Mouse (Mus musculus) limb, embryonic 14.5 days (tissue): ENCODE results near the gene Tmem104. TPM values are rescaled to one million over a fixed set of nuclear protein-coding genes. Genes with fewer than 3 reads are reported as not detected.

Experiments
- ATAC-seq: fragments of 200-750 bp; cut with Nextera tagmentation; 2 replicates; pipeline ENCODE4 v1.8.0; 2017; ENCODE audit warnings: low read depth, moderate number of reproducible peaks, moderate TSS enrichment; ENCODE audit not compliant: low FRiP score
- DNase-seq: peaks from one replicate; pipeline ENCODE4 v3.0.0-alpha.2; 2015; ENCODE audit warnings: low spot score
- H3K27ac ChIP-seq: fragments of 300-500 bp; sonication (generic); replicated peaks from 2 replicates; pipeline ENCODE4 v1.5.1; 2014; ENCODE audit warnings: low read depth, mild to moderate bottlenecking, low read length, moderate library complexity, mixed read lengths
- H3K27me3 ChIP-seq: fragments of 300-500 bp; sonication (generic); 2 replicates; pipeline ENCODE4 v1.6.1; 2014; ENCODE audit warnings: low read length, mixed read lengths; ENCODE audit not compliant: control insufficient read depth, insufficient read depth
- H3K36me3 ChIP-seq: fragments of 300-500 bp; sonication (generic); 2 replicates; pipeline ENCODE4 v1.6.1; 2014; ENCODE audit warnings: mild to moderate bottlenecking, low read length, moderate library complexity, mixed read lengths; ENCODE audit not compliant: control insufficient read depth, insufficient read depth
- H3K4me1 ChIP-seq: fragments of 300-500 bp; sonication (generic); 2 replicates; pipeline ENCODE4 v1.6.1; 2014; ENCODE audit warnings: antibody characterized with exemption, low read length, mixed read lengths; ENCODE audit not compliant: control insufficient read depth, insufficient read depth
- H3K4me2 ChIP-seq: fragments of 300-500 bp; sonication (generic); replicated peaks from 2 replicates; pipeline ENCODE4 v1.6.1; 2014; ENCODE audit warnings: low read depth, mild to moderate bottlenecking, low read length, moderate library complexity; ENCODE audit not compliant: severe bottlenecking
- H3K4me3 ChIP-seq: fragments of 300-500 bp; sonication (generic); replicated peaks from 2 replicates; pipeline ENCODE4 v1.5.1; 2014; ENCODE audit warnings: low read length
- H3K9ac ChIP-seq: fragments of 300-500 bp; sonication (generic); 2 replicates; pipeline ENCODE4 v1.6.1; 2014; ENCODE audit warnings: mild to moderate bottlenecking, low read depth, low read length, moderate library complexity; ENCODE audit not compliant: severe bottlenecking
- H3K9me3 ChIP-seq: fragments of 300-500 bp; sonication (generic); 2 replicates; pipeline ENCODE4 v1.6.1; 2016; ENCODE audit warnings: low read length; ENCODE audit not compliant: control insufficient read depth
- POLR2A ChIP-seq: fragments of 200-500 bp; IDR thresholded peaks from 2 replicates; pipeline ENCODE4 v1.8.0; 2012; ENCODE audit warnings: inconsistent platforms, mild to moderate bottlenecking, moderate library complexity, borderline replicate concordance; ENCODE audit not compliant: insufficient read depth, insufficient read length; ENCODE audit errors: extremely low read depth
- WGBS: fragments of 180-500 bp; shearing (Covaris S2); extraction: QIAGEN DNeasy Blood & Tissue Kit; methylation state at CpG from one replicate; pipeline ENCODE4 v1.1.7; 2014; 5-methylcytosine and 5-hydroxymethylcytosine counted together
- polyA plus RNA-seq, 2 experiments: library from polyadenylated mRNA; depleted of rRNA in 1 of 2; stranded (reverse) in 1 of 2; unstranded in 1 of 2; fragments of >200 nt; fragmentation: Nextera tagmentation in 1 of 2; extraction: Ambion mirVana in 1 of 2; gene quantifications; 2 replicates each; pipeline versions ENCODE4 v1.2.1 to v1.2.3; 2012 to 2014

Gene Tmem104
- polyA plus RNA-seq, 2 experiments: 9.2 to 12.4 TPM

GRCm38 (mm10) chr11:115247240-115247639, 60.0 kb downstream of the Tmem104 start:
- ATAC-seq (no peak), DNase-seq (no peak)
- 15% methylated on average over 3 of the region's 3 CpGs for WGBS
- Histone ChIP-seq H3K27ac (no peak overlapping the region), H3K27me3 (peaks cover 60% of the 10 kb centered on the region), H3K9ac (no peak overlapping the region), H3K9me3 (no peaks in the 10 kb centered on the region), H3K4me2 (no peak overlapping the region), H3K4me3 (no peak overlapping the region), H3K4me1 (peaks cover 7% of the 10 kb centered on the region; the same call in 1 of the 2 replicates), H3K36me3 (peaks cover 16% of the 10 kb centered on the region)
- TF ChIP-seq POLR2A: no peak

DNA sequence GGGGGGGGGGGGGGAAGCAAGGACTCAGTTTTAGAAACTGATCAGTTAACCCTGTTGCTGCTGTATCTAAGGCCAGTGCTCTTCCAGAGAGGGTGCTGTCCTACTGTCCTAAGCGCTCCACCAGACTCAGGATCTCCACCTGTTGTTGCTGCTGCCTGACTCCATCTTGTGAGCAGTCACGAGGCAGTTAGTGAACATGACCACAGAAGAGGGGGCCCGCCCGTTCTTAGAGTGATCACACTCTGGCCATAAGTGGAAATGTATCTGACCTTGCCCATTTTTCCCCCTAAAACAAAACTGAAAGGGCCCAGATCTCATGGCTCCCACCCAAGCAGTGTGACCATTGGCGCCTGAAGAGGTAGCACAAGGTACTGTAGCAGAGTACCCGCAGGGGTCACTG, 60.7 kb downstream of the Tmem104 start:
- no peak overlapping the region for H3K4me2 ChIP-seq
- H3K4me1 ChIP-seq: peaks cover 7% of the 10 kb centered on the region; the same call in 1 of the 2 replicates
- TF ChIP-seq POLR2A: no peak
- peaks cover 16% of the 10 kb centered on the region for H3K36me3 ChIP-seq
- peaks cover 64% of the 10 kb centered on the region for H3K27me3 ChIP-seq
- 65% methylated on average over 6 of the region's 6 CpGs for WGBS
- no peaks in the 10 kb centered on the region for H3K9me3 ChIP-seq
- no peak overlapping the region for H3K4me3 ChIP-seq
- DNase-seq: no peak
- no peak for ATAC-seq
- no peak overlapping the region for H3K9ac ChIP-seq
- H3K27ac ChIP-seq: no peak overlapping the region

DNA sequence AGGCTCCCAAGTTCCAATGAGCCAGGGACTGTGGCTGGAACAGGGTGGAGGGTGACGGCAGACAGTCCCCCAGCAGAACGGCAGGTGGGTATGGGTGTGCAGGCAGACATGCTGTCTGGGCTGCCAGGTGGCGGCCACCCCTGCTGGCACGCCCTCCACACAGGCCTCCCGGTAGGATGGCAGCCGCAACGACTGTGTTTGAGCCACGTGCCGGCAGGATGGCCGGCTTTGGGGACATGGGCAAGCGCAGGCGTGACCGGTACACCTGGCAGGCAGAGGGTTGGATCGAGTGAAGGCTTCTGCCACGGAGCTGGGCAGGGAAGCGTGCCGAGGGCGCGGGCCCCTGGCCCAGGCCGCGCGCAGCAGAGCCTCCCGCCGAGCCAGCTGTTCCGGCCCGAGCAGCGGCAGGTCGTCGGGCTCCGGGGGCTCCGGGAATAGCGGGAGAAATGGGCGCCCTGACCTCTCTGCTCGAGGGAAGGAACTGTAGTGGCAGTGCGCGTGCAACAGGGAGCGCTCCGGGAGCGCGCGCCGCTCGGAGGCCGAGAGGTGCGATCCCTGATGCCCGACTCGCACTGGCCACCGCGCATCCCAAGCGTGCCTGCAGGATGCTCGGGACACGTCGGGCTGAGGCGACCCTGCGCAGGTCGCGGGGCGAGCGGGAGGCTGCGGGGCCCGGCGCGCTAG, 62.6 kb downstream of the Tmem104 start:
- no peaks in the 10 kb centered on the region for H3K9me3 ChIP-seq
- peak overlapping the region; percentile 39 for H3K4me3 ChIP-seq
- 4% methylated on average over 47 of the region's 63 CpGs for WGBS
- no peak overlapping the region for H3K27ac ChIP-seq
- peak overlapping the region; percentile 43 for H3K9ac ChIP-seq
- H3K4me2 ChIP-seq: peak overlapping the region; percentile 77
- peaks cover 64% of the 10 kb centered on the region for H3K27me3 ChIP-seq
- TF ChIP-seq POLR2A: no peak
- H3K4me1 ChIP-seq: peaks cover 7% of the 10 kb centered on the region; the same call in 1 of the 2 replicates
- H3K36me3 ChIP-seq: peaks cover 9% of the 10 kb centered on the region; the same call in 1 of the 2 replicates
- DNase-seq: no peak
- ATAC-seq: no peak

- H3K9ac ChIP-seq: peak overlapping the region; percentile 43
- no peak for TF ChIP-seq POLR2A
These were observed 63.3 kb downstream of the Tmem104 start for GRCm38 (mm10) chr11:115250405-115251090.

GRCm38 (mm10) chr11:115251258-115251657, 64.0 kb downstream of the Tmem104 start:
- no peaks in the 10 kb centered on the region for H3K36me3 ChIP-seq
- H3K4me3 ChIP-seq: no peak overlapping the region
- no peak overlapping the region for H3K27ac ChIP-seq
- no peak for ATAC-seq
- H3K9ac ChIP-seq: no peak overlapping the region
- 54% methylated on average over 3 of the region's 3 CpGs for WGBS
- H3K9me3 ChIP-seq: no peaks in the 10 kb centered on the region
- no peak for DNase-seq
- peaks cover 7% of the 10 kb centered on the region; the same call in 1 of the 2 replicates for H3K4me1 ChIP-seq
- peaks cover 64% of the 10 kb centered on the region for H3K27me3 ChIP-seq
- no peak overlapping the region for H3K4me2 ChIP-seq
- no peak for TF ChIP-seq POLR2A

More at GRCm38 (mm10) chr11:115250405-115251090, 63.3 kb downstream of the Tmem104 start:
- Histone ChIP-seq H3K27me3 (peaks cover 64% of the 10 kb centered on the region), H3K4me2 (peak overlapping the region; percentile 77), H3K4me3 (peak overlapping the region; percentile 39), H3K27ac (no peak overlapping the region), H3K9me3 (no peaks in the 10 kb centered on the region), H3K36me3 (0 out of 2 replicates have a peak, but pooled peaks cover 3% of the 10 kb centered on the region), H3K4me1 (peaks cover 7% of the 10 kb centered on the region; the same call in 1 of the 2 replicates)
- DNase-seq (no peak), ATAC-seq (no peak)
- WGBS: 3% methylated on average over 35 of the region's 36 CpGs
